ENCODE assay signal across 8 mouse cellular contexts in the genomic region with DNA sequence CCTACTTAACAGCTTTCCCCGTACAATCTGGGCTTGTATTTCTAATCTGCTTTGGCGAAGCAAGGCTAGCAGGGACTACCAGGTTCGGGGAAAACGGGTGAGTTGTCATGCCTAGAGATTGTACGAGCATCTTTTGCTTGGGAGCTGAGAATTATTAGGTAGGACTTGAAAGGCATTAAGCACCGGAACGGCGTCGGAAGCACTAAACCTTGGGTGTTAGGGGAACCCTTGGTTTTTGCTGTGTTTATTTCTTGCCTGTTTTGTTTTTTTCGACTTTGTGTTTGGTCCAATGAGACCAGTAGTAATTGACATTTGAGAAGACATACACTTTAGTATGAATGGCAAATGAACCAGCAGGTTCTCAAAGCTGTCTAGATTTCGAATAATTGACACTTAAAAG. TPM values are rescaled to one million over a fixed set of nuclear protein-coding genes. Genes with fewer than 3 reads are reported as not detected.
DNase-seq lines count a peak whose midpoint lies in the region; ATAC-seq and TF ChIP-seq lines count a peak whose summit lies in the region.

No protein-coding gene starts in this region.

- no peak for DNase-seq in heart, embryonic 10.5 days (ENCODE audit: low spot score)
- no peak for DNase-seq in heart, postnatal 14 days
- DNase-seq in CH12.LX (ENCODE audit: extremely low read depth), result no peak
- no peak for DNase-seq in gastrocnemius, postnatal 14 days
- no peak for DNase-seq in spleen, postnatal 10 days (ENCODE audit: low spot score in 2 of 2)
- no peak for DNase-seq in testis, postnatal 14 days (ENCODE audit: low spot score)

- H3K27ac ChIP-seq in heart, embryonic 10.5 days, result peak overlapping the region; percentile 100
- H3K27ac ChIP-seq in CH12.LX (ENCODE audit: insufficient read depth, low read depth), result peak overlapping the region; percentile 86
- H3K27ac ChIP-seq in forebrain, embryonic 13.5 days, result peak overlapping the region; percentile 100
- H3K27ac ChIP-seq in liver, embryonic 16.5 days (ENCODE audit: low read length), result peak overlapping the region; percentile 98

- peaks cover 40% of the 10 kb centered on the region for H3K4me1 ChIP-seq in heart, embryonic 10.5 days
- H3K4me1 ChIP-seq in CH12.LX (ENCODE audit: control insufficient read depth in 1 of 2, insufficient read depth in 2 of 2), result peaks cover 9 to 43% of the 10 kb centered on the region in 2 experiments
- peaks cover 51% of the 10 kb centered on the region for H3K4me1 ChIP-seq in forebrain, embryonic 13.5 days
- H3K4me1 ChIP-seq in liver, embryonic 16.5 days (ENCODE audit: control insufficient read depth, low read depth, low read length), result peaks cover 29% of the 10 kb centered on the region

- in situ Hi-C loops in CH12.LX (cut with MboI; ENCODE audit: low pct_ligation_motif_present, low pct_unique_long_range_greater_than_20kb, low sequenced_read_pairs), result no loop called here

- TF ChIP-seq RAD21 in CH12.LX (IDR thresholded peaks at IDR 0.05; ENCODE audit: low read depth, low read length), result no peak

- intact Hi-C loops in heart, postnatal 14 days (cut with DNase I), result no loop called here
- intact Hi-C loops in gastrocnemius, postnatal 14 days (cut with DNase I; ENCODE audit: low total_unique reads), result no loop called here

- H3K79me2 ChIP-seq in CH12.LX (replicated peaks; ENCODE audit: control insufficient read depth, extremely low read depth, insufficient read depth, poor library complexity, severe bottlenecking), result peaks cover 52% of the 10 kb centered on the region

- no peaks in the 10 kb centered on the region for H3K36me3 ChIP-seq in heart, embryonic 10.5 days
- H3K36me3 ChIP-seq in CH12.LX (replicated peaks in 1 of 2; ENCODE audit: control insufficient read depth in 1 of 2, insufficient read depth in 1 of 2, low read length in 1 of 2), result peaks cover 1 to 32% of the 10 kb centered on the region in 2 experiments
- H3K36me3 ChIP-seq in forebrain, embryonic 13.5 days (ENCODE audit: poor library complexity, severe bottlenecking), result no peaks in the 10 kb centered on the region
- no peaks in the 10 kb centered on the region for H3K36me3 ChIP-seq in liver, embryonic 16.5 days (ENCODE audit: control insufficient read depth, insufficient read depth)

- no peaks in the 10 kb centered on the region for H3K27me3 ChIP-seq in heart, embryonic 10.5 days (ENCODE audit: insufficient read depth, poor library complexity, severe bottlenecking)
- H3K27me3 ChIP-seq in CH12.LX (replicated peaks), result no peaks in the 10 kb centered on the region
- H3K27me3 ChIP-seq in forebrain, embryonic 13.5 days, result no peaks in the 10 kb centered on the region
- no peaks in the 10 kb centered on the region for H3K27me3 ChIP-seq in liver, embryonic 16.5 days (ENCODE audit: control insufficient read depth, insufficient read depth, low read depth, low read length)

- TF ChIP-seq POLR2A in CH12.LX (IDR thresholded peaks at IDR 0.05; ENCODE audit: low read depth, low read length), result no peak

- TF ChIP-seq CTCF in CH12.LX (conservative IDR thresholded peaks at IDR 0.05 in 1 of 2, IDR thresholded peaks at IDR 0.05 in 1 of 2; ENCODE audit: low read depth in 2 of 2, low read length in 2 of 2), result no peak

- WGBS in heart, embryonic 10.5 days, result 4% methylated on average over 11 of the region's 11 CpGs
- WGBS in forebrain, embryonic 13.5 days, result 2% methylated on average over 11 of the region's 11 CpGs
- 2% methylated on average over 11 of the region's 11 CpGs for WGBS in liver, embryonic 16.5 days (ENCODE audit: insufficient replicate concordance)

- dilution Hi-C loops in CH12.LX (cut with MboI; ENCODE audit: extremely low pct_ligation_motif_present, extremely low pct_unique_long_range_greater_than_20kb, low sequenced_read_pairs), result no loop called here

- TF ChIP-seq EP300 in CH12.LX (IDR thresholded peaks at IDR 0.05; ENCODE audit: low read length), result no peak

- peak overlapping the region; percentile 99 for H3K9ac ChIP-seq in CH12.LX (ENCODE audit: insufficient read depth, low read depth)
- peak overlapping the region; percentile 100 for H3K9ac ChIP-seq in forebrain, embryonic 13.5 days
- H3K9ac ChIP-seq in liver, embryonic 16.5 days (ENCODE audit: low read depth, low read length), result peak overlapping the region; percentile 100

- H3K9me3 ChIP-seq in heart, embryonic 10.5 days, result no peaks in the 10 kb centered on the region
- no peaks in the 10 kb centered on the region for H3K9me3 ChIP-seq in CH12.LX (replicated peaks; ENCODE audit: low read length)
- no peaks in the 10 kb centered on the region for H3K9me3 ChIP-seq in forebrain, embryonic 13.5 days (replicated peaks)
- H3K9me3 ChIP-seq in liver, embryonic 16.5 days (replicated peaks; ENCODE audit: control insufficient read depth, low read length), result no peaks in the 10 kb centered on the region

- H3K4me3 ChIP-seq in heart, embryonic 10.5 days, result peak overlapping the region; percentile 94
- peak overlapping the region; percentile 78 to 89 (median 84) for H3K4me3 ChIP-seq in CH12.LX (replicated peaks in 1 of 3; ENCODE audit: low read depth in 2 of 3, low read length in 2 of 3, poor library complexity in 1 of 3)
- peak overlapping the region; percentile 95 for H3K4me3 ChIP-seq in forebrain, embryonic 13.5 days
- H3K4me3 ChIP-seq in liver, embryonic 16.5 days (ENCODE audit: low read depth, low read length), result peak overlapping the region; percentile 100

- ATAC-seq in forebrain, embryonic 13.5 days, result no peak
- ATAC-seq in liver, embryonic 16.5 days (ENCODE audit: low read depth), result no peak

- H3K4me2 ChIP-seq in CH12.LX (ENCODE audit: insufficient read depth, low read depth, poor library complexity, severe bottlenecking), result peak overlapping the region; percentile 93
- H3K4me2 ChIP-seq in forebrain, embryonic 13.5 days, result peak overlapping the region; percentile 95
- H3K4me2 ChIP-seq in liver, embryonic 16.5 days (ENCODE audit: low read depth, low read length), result peak overlapping the region; percentile 80

TF ChIP-seq in CH12.LX, 34 proteins besides CTCF, POLR2A, EP300 and RAD21:
- TF ChIP-seq BHLHE40 (IDR thresholded peaks at IDR 0.05; ENCODE audit: low read depth, low read length) (no peak), CHD2 (IDR thresholded peaks at IDR 0.05; ENCODE audit: low read length) (no peak), MYC (IDR thresholded peaks at IDR 0.05; ENCODE audit: low read depth, low read length) (no peak), MAX (IDR thresholded peaks at IDR 0.05; ENCODE audit: low read length) (no peak), UBTF (IDR thresholded peaks at IDR 0.05; ENCODE audit: low read depth, low read length) (no peak), JUN (IDR thresholded peaks at IDR 0.05; ENCODE audit: insufficient read depth, low read depth, low read length) (no peak), MAZ (IDR thresholded peaks at IDR 0.05; ENCODE audit: low read depth, low read length) (peak; percentile 55; the same call in 1 of the 2 replicates), ELF1 (IDR thresholded peaks at IDR 0.05; ENCODE audit: low read depth, low read length) (no peak)

RNA-seq across cellular contexts. Expression of a gene that starts 1.1 kb away (rescaled TPM):
- polyA plus RNA-seq in heart, embryonic 10.5 days (2016; fragmentation: Nextera tagmentation; extraction: Ambion mirVana), result 81.0 and 96.1 TPM in 2 replicates
- total RNA-seq in heart, postnatal 14 days (2021), result 10 to 100 TPM; 39.4 to 42.4 TPM
- total RNA-seq in CH12.LX (2012; rRNA removed) (47.2 and 54.4 TPM in 2 replicates), CH12.LX (2014; rRNA removed) (13.7 and 14.5 TPM in 2 replicates)
- 101 and 105 TPM in 2 replicates for polyA plus RNA-seq in CH12.LX (2012; ENCODE audit: insufficient read length, low read depth)
- 166 and 168 TPM in 2 replicates for polyA plus RNA-seq in forebrain, embryonic 13.5 days (2015; fragmentation: Nextera tagmentation; extraction: Ambion mirVana)
- polyA plus RNA-seq in liver, embryonic 16.5 days (2015; fragmentation: Nextera tagmentation; extraction: Ambion mirVana), result 51.2 and 51.9 TPM in 2 replicates
- total RNA-seq in gastrocnemius, postnatal 14 days (2021), result 10 to 100 TPM; 29.6 to 41.4 TPM

RNA-seq across cellular contexts. Expression of a gene that starts 31.3 kb away (rescaled TPM):
- 45.9 and 52.5 TPM in 2 replicates for polyA plus RNA-seq in heart, embryonic 10.5 days (2016; fragmentation: Nextera tagmentation; extraction: Ambion mirVana)
- total RNA-seq in heart, postnatal 14 days (2021), result 10 to 100 TPM; 29.7 to 30.4 TPM
- total RNA-seq in CH12.LX (2012; rRNA removed), result 42.8 and 43.0 TPM in 2 replicates
- total RNA-seq in CH12.LX (2014; rRNA removed), result 54.6 and 56.4 TPM in 2 replicates
- polyA plus RNA-seq in CH12.LX (2012; ENCODE audit: insufficient read length, low read depth), result 77.1 and 77.3 TPM in 2 replicates
- polyA plus RNA-seq in forebrain, embryonic 13.5 days (2015; fragmentation: Nextera tagmentation; extraction: Ambion mirVana), result 39.0 and 41.3 TPM in 2 replicates
- polyA plus RNA-seq in liver, embryonic 16.5 days (2015; fragmentation: Nextera tagmentation; extraction: Ambion mirVana), result 32.8 and 33.0 TPM in 2 replicates
- total RNA-seq in gastrocnemius, postnatal 14 days (2021), result 10 to 100 TPM; 19.2 to 25.7 TPM

RNA-seq across cellular contexts. Expression of a gene that starts 36.5 kb away (rescaled TPM):
- 1.9 and 7.6 TPM in 2 replicates for polyA plus RNA-seq in heart, embryonic 10.5 days (2016; fragmentation: Nextera tagmentation; extraction: Ambion mirVana)
- 1 to 10 TPM; 3.2 to 6.8 TPM for total RNA-seq in heart, postnatal 14 days (2021)
- total RNA-seq in CH12.LX (2012; rRNA removed) (0.08 and 0.38 TPM in 2 replicates), CH12.LX (2014; rRNA removed) (not detected in 2 replicates)
- not detected in 2 replicates for polyA plus RNA-seq in CH12.LX (2012; ENCODE audit: insufficient read length, low read depth)
- polyA plus RNA-seq in forebrain, embryonic 13.5 days (2015; fragmentation: Nextera tagmentation; extraction: Ambion mirVana), result 31.1 and 34.7 TPM in 2 replicates
- polyA plus RNA-seq in liver, embryonic 16.5 days (2015; fragmentation: Nextera tagmentation; extraction: Ambion mirVana), result 3.4 and 5.0 TPM in 2 replicates
- total RNA-seq in gastrocnemius, postnatal 14 days (2021), result 1 to 10 TPM; 1.1 to 1.5 TPM

RNA-seq across cellular contexts. Expression of a gene that starts 47.0 kb away (rescaled TPM):
- polyA plus RNA-seq in heart, embryonic 10.5 days (2016; fragmentation: Nextera tagmentation; extraction: Ambion mirVana), result 2.1 and 3.5 TPM in 2 replicates
- 10 to 100 TPM in 1 of 2 experiments, 1 to 10 TPM in 1; 9.5 to 12.8 TPM for total RNA-seq in heart, postnatal 14 days (2021)
- total RNA-seq in CH12.LX (2012; rRNA removed), result not detected in 2 replicates
- not detected in 2 replicates for total RNA-seq in CH12.LX (2014; rRNA removed)
- not detected in 2 replicates for polyA plus RNA-seq in CH12.LX (2012; ENCODE audit: insufficient read length, low read depth)
- polyA plus RNA-seq in forebrain, embryonic 13.5 days (2015; fragmentation: Nextera tagmentation; extraction: Ambion mirVana), result not detected in 2 replicates
- polyA plus RNA-seq in liver, embryonic 16.5 days (2015; fragmentation: Nextera tagmentation; extraction: Ambion mirVana), result not detected in 2 replicates
- 1 to 10 TPM; 4.5 to 5.5 TPM for total RNA-seq in gastrocnemius, postnatal 14 days (2021)
